Mouse (Mus musculus): ENCODE measurements around the gene Hmx2.

The Hmx2 gene

DNA sequence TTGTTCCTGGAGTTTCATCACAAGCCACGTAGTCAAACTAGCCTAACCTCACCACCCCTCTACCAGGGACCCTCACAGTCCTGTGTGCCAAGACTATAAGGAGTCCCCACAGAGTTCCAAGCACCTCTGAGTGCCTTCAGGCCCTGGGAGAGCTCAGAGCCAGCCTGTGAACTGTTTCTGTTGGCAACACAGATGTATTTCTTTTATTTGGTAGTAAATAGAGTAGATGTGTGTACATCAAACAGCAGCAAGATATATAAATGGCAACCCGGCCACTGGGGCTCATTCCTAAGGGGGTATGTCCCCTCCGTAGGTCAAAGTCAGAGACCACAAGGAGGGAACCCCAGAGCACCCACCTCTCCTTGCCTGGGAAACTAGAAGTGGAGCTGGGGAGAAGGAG is at the start of gene Hmx2:
Hmx2 (plus strand) TSS at position 301 of the 400 bp plus-strand sequence.
- DNase-seq (ENCODE audit: low read depth), result no peak

DNA sequence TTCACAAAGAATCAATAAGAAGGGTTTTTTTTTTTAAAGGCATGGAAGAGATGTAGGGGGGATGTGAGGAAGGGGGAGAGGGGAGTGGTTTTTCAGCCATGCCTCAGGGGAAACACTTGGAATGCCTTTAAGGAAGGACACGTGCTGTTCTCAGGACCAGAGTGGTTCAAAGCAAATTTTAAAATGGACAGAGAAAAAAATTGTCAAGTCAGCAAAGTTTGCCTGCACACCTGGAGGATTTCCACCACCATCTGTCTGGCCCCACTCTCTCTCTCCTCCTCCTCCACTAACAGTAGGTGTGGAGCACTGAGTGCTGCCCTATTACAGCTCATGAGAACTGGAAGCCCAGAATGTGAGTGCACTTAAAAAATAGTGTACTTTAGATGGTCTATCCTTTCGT is 44.8 kb upstream of the Hmx2 start:
- no peak for DNase-seq (ENCODE audit: low read depth)

DNA sequence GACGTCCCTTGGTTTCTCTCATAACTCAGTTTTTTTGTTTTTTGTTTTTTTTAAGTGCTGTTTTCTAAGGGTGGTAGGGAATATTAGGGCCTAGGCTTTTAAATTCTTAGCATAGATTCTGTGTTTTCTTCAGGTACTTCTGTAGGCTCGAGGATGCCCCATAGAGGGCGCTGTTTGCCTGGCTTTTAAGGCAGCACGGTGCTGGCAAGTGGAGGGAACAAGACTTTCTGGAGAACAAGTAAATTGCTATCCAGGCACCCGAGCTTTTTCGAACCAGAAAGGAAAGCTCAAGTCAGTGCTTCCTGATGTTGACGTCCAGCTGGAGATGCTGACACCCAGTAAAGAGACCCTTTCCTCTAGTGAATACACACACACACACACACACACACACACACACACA is 8.6 kb upstream of the Hmx2 start:
- peak; percentile 55 for DNase-seq (ENCODE audit: low read depth)

DNA sequence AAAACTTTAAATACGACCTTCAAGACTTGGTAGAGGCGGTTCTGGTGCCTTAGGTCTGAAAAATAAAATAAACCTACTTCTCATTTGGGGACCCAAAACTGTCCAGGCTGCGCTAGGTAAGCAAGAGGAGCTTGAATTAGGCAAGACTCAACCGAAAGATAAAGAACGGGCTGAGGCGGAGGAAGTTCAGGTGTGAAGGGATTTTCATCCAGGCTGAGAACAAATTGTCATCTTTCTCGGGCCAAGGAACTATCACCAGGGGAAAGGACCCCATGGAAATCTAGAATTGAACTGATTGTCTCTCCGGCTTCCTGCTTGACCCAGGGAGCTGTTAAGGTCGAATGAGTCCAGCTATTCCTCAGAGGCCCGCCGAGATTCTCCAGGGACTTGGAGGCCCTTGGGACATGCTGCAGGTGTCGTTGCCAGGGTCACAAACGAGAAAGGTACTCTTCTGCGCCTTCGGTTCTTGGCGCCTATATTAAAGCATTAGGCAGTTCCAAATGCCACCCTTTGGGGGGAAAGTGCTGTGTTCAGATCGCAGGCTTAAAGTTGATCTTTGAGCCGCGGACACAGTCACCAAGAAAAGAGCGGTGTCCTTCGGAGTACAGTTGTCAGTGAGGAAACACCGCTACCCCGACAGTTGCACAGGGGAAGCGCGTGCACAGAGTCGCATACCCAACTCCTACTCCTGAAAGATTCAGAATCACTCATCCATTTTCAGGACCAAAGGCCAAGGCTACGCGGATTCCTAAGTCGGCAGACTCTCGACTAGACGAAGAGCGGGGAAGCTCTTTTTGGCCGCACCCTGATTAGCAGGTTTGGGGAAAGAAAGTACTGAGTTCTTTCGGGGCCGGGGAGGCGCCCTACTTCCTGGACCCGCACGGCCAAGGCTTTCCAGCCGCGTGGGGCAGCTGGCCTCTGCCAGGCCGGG is 7.1 kb upstream of the Hmx2 start:
- DNase-seq (ENCODE audit: low read depth), result no peak

DNA sequence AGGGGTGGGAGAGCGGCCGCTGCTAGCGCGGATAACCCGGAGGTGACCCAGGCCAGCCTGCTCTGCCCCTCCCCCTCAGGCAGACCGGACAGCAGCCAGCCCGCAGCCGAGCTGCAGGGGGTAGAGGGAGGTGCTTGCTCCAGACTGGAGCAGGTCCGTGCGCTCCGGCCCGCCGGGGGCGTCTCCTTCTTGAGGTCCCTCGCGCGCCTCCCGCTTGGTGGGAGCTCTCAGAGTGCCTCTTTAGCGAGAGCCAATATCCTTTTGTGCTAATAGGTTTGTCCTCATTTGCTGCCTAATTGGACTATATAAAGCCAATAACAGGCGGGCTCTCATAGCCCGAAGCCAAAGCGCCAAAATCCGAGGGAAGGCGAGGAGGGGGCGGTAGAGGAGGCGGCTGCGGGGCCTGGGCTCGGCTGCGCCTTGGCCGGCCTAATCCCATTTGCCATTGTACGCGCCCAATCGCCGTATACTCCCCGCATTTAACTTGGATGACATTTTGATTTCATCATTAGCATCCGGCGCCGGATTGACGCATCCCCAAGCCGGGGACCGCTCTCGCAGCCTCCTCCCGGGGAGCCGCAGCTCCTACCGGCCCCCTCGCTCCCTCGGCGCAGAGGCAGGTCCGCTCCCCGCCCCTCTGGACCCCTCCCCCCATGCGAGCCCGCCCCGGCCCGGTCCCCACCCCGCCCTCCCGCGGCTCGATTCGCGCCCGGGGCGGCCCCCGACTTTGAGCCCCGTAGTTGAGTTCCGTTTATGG is 6.3 kb upstream of the Hmx2 start, which contains the start of gene Hmx3:
Hmx3 (plus strand) TSS at position 753 of the 757 bp plus-strand sequence.
- DNase-seq (ENCODE audit: low read depth), result no peak

DNA sequence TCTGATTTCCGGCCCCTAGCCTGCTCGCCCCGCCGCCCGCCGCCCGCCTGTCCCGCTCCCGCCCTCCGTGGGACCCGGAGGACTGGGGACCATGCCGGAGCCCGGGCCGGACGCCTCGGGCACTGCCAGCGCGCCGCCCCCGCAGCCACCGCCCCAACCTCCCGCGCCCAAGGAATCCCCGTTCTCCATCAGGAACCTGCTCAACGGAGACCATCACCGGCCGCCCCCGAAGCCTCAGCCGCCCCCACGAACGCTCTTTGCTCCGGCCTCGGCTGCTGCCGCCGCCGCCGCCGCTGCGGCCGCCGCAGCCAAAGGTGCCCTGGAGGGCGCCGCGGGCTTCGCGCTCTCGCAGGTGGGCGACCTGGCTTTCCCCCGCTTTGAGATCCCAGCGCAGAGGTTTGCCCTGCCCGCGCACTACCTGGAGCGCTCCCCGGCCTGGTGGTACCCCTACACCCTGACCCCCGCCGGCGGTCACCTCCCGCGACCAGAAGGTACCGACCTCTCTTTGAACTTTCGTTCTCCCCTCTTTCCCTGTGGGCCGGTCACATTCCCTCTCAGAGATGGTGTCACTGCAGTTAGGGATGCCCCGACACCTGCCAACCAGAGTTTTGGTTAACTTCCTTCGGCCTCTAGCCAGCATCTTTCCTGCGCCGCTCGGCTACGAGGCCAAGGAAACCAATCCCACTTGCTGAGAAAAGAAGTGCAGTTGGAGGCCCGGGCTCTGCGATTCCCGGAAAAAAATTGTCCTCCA is 5.5 kb upstream of the Hmx2 start:
- no peak for DNase-seq (ENCODE audit: low read depth)

DNA sequence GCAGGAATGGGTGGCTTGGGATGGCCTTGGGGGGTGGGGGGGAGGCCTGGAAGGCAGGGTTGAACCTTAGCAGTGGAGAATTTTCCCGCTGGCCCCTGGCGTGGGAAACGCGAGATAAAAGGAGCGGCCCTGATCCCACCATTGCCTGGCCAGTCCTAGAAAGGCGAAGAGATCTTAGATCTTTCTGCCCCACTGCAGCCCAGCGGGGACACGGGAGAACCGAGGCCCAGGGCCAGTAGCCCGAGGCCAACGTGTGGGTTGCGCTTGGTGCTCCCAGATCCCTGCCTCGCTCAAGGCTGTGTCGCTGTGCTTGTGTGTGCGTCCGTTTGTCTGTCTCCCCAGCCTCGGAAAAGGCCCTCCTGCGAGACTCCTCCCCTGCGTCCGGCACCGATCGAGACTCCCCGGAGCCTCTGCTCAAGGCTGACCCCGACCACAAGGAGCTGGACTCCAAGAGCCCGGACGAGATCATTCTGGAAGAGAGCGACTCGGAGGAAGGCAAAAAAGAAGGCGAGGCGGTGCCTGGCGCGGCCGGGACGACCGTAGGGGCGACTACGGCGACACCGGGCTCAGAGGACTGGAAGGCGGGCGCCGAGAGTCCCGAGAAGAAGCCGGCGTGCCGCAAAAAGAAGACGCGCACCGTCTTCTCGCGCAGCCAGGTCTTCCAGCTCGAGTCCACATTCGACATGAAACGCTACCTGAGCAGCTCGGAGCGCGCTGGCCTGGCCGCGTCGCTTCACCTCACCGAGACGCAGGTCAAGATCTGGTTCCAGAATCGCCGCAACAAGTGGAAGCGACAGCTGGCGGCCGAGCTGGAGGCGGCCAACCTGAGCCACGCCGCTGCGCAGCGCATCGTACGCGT is 4.7 kb upstream of the Hmx2 start:
- no peak for DNase-seq (ENCODE audit: low read depth)

DNA sequence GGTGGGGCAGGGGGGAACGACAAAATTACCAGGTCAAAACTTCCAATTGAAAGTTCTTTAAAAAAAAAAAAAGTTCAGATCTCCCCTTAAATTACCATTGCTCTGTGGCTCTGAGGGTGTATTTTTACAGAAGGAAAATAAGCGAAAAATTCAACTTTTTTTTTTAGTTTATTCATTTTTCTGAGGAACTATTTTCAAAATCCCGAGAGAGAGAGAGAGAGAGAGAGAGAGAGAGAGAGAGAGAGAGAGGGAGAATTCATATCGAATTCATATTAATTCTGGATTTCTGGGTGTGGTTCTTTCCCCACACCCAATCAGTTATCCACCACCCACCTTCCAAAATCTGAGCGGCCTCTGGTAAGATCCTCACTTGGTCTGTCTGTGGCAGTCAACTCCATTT is 3.7 kb upstream of the Hmx2 start:
- DNase-seq (ENCODE audit: low read depth), result no peak

DNA sequence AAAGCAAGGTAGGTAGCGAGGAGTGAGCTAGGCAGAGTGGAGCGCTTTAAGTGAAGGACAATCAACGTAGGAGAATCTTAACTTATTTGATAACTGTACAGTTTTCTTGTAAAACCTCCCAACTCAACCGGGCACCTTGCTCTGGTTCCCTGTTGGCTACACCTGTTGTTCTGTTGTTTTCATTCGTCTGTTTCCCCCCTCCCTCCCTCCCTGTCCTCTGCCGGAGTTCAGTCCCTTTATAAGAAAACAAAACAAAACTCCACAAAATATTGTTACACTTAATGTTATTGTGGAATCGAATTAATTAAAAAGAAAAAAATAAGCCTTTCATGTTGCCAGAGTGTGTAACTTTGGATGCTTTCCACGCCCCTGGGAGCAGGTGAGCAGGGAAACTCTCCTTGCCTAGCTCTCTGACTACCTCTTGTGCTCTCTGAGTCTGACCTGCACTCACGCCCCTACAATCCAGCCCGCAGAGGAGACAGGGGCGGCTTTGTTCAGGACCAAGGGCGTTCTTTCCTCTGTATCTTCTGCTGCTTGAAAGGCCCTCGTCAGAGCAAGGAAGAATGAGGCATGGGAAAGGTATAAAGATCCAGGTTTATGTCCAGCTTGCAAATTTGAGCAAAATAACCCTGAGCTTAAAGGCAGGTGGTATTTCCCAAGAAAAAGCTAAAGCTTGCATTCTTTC is 2.7 kb upstream of the Hmx2 start:
- DNase-seq (ENCODE audit: low read depth), result no peak

DNA sequence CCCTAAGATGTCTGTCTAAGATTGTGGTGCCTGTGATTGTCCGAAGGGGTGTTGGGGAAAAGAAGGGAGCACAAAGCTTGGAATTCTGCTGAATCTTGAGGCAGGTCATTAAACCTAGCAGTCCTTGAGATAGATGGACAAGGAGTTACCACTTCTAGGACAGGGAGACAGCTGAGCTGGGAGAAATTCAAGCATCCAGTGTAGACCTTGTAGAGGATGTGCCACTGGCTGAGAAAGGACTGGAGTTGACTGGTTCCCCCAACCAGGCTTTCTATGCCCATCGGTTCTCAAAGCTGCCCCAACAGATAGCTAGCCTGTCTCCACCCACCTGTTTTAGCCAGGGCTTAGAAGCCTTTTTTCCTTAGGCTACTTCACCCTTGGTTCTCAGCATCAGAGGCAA is 2.1 kb upstream of the Hmx2 start:
- DNase-seq (ENCODE audit: low read depth), result no peak

DNA sequence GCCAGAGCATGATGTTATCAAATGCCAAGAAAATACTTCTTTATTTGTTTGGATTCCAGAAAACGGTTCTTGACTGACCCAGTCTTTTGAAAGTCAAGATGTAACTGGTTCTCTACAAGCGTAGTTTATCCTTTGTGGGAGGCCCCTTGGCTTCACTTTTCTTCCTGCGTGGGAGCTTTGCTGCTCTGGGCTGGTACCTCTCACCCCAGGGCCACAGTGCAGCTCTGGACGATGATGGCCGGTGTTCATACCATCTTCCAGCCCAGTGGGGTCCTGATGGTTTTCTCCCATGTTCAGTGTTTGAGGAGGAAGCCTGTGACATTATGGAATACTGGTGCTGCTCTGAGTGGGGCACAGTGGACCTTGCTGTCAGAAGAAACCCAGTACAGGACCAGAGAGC is 1.1 kb upstream of the Hmx2 start:
- no peak for DNase-seq (ENCODE audit: low read depth)

DNA sequence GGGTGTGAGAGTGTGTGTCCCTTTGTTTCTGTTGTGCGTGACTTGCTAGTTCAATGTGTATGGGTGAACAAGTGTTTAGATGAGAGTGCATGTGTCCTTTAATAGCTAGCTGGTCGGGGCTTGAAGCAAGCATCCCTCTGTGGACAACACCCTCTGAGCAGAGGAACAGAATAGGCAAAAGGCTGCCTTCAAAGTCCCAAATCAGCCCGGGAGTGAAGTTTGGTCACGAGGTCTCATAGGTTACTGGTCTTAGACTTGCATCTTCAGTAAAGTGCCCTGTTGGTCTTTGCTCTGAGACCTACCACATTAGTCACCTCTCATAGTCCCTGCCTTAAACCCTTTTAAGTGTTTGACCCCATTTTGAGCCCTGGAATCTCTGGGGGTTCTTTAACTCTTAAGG is 2.9 kb downstream of the Hmx2 start:
- DNase-seq (ENCODE audit: low read depth), result no peak

DNA sequence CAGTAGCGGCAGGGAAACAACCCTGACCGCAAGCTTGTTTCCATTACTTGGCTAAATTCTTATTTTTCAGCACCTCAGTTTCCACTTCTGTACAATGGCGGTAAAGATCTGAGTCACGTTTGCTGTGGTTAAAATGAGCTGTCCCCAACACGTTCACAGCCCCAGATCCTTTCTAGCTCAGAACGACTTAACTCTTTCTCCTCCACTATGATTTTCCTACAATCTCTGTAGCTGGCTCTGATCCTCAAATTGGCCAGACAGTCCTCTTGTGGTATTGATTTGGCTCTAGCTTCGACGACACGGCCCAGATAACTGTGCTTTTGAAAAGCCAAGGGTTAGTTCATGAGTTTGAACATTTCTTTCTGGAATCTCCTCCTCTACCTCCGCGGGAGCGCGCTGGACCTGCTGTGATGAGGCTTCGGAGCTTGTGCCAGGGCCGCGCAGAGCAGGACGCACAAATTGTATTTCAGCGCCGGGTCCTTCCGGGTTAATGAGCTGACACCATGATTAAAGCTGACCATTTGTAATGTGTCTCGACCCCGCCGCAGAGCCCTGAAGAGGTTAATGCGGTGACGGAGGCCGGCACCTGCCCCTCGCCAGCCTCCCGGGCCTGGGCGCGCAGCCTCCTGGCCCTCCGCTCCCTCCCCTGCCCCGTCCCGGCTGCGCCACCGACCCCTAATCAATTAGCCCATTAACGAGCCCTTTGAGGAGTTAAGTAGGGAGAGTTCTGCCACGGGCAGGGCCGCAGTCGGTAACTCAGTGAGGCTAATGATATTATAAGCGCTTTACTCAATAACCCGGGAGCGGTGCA is 3.6 kb downstream of the Hmx2 start:
- DNase-seq (ENCODE audit: low read depth), result no peak

DNA sequence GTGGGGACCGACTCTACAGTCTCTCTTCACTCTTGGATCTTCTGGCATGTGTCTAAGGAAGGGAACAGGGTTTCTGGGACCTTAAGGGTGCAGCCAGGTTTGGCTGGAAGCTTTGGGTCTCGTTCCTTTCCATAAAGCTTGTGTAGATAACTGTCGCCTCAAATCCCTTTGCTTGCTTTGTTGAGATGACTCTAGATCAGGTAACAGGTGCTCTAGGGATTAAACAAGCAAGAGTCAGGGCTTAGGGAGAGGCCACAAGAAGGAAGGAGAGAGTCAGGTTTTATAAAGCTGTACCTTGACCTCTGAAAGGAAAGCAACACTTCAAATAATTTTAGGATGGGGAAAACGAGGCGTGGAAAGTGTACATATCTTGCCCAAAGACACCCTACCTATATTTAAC is 4.2 kb downstream of the Hmx2 start:
- no peak for DNase-seq (ENCODE audit: low read depth)

DNA sequence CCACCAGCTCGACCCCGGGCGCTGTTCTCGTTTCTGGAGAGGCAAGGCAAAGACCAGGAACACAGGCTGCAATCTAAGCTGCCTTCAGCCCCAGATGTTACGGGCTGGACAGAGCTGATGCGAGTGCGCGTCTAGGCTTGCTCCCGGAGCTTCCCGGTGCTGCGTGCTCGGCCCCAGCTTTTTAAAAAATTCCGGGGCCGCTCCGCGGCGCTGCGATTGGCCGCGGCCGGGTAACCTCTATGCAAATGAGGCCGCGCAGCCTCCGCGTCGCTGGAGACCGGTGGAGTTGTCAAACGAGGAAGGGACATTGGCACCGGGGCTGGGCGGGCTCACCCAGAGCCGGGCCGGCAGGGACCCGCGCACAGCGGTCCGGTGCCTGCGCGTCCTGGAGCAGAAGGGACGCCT is 5.2 kb downstream of the Hmx2 start:
- no peak for DNase-seq (ENCODE audit: low read depth)

DNA sequence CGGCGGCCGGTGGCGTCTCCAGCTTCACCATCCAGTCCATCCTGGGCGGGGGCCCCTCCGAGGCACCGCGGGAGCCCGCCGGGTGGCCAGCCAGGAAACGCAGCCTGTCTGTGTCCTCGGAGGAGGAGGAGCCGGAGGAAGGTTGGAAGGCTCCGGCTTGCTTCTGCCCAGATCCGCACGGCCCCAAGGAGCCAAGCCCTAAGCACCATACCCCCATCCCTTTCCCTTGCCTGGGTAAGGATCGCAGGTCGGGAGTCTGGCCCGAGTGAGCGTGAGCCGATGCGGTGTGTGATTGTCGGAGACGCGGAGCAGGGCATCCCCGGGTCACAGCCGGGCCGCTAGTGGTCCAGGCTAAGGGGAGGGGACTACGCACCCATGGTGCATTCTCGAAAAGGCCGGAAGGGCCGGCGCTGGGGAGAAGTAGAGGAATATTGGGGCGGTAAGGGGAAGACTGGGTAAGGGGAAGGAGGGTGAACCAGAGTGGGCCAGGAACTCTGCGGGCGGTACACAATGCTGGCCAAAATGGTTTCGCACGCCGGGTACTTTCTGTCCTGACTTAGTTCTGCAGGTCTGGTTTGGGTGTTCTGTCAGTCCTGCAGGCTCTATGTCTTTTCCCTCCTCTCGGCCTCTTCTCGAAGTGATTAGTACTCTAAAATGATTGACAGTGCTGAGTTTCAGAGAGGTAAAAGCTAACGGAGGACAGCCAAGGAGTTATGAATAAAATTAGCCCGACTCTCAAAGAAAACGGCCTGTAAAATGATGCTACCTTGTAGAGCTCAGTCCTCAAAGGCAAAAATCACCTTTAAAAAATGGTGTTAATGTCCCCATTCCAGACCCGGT is 6.0 kb downstream of the Hmx2 start:
- DNase-seq (ENCODE audit: low read depth), result no peak

DNA sequence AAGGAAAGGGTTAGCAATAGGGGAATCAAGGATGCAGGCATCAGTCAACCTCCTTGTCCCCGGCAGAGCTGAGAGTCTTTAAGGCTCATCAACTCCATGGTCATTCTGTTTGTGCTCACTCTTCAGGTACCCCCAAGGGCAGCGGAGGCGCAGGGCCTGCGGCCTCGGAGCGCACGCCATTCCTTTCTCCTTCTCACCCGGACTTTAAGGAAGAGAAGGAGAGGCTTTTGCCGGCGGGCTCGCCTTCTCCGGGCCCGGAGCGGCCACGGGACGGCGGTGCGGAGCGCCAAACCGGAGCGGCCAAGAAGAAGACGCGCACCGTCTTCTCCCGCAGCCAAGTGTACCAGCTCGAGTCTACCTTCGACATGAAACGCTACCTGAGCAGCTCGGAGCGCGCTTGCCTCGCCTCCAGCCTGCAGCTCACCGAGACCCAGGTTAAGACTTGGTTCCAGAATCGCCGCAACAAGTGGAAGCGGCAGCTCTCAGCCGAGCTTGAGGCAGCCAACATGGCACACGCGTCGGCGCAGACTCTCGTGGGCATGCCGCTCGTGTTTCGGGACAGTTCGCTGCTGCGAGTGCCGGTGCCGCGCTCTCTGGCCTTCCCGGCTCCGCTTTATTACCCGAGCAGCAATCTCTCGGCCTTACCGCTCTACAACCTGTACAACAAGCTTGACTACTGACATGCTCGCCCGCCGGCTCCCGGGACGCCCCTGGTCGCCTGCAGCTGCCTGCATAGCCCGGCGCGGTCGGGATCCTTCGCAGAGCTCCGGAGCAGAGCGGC is 6.9 kb downstream of the Hmx2 start:
- no peak for DNase-seq (ENCODE audit: low read depth)

DNA sequence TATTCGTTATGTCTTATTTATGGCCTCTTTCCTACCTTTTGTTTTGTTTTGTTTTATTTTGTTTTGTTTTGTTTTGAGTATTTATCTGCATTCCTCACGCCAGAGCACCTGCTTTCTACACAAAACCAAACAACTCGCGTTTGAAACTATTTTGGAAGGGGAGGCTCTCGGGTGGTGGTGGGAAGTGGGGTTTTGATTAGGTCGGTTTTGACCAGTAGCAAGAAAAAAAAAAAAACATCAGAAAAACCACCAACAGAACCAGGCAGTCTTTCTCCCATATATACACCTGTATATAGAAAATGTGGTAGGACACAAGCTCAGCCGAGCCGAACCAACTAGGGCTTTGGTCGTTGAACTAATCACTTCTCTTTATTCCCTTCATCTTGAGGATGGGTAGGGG is 7.5 kb downstream of the Hmx2 start:
- DNase-seq (ENCODE audit: low read depth), result no peak
